Mouse (Mus musculus) neural tube, embryonic 14.5 days (tissue): Measurements from ENCODE around the gene Slc8a2. TPM values are rescaled to one million over a fixed set of nuclear protein-coding genes. Genes with fewer than 3 reads are reported as not detected.
A peak's percentile ranks its signal among the peaks of the same experiment; 100 is the strongest.

Experiments used
- ATAC-seq: fragments of 200-750 bp; cut with Nextera tagmentation; 2 replicates; pipeline ENCODE4 v1.8.0; 2017; ENCODE audit warnings: low read depth, mild to moderate bottlenecking, moderate TSS enrichment, moderate library complexity
- H3K27ac ChIP-seq: fragments of 300-500 bp; sonication (generic); 2 replicates; pipeline ENCODE4 v1.5.1; 2014; ENCODE audit warnings: low read depth, mild to moderate bottlenecking, control low read depth, low read length, moderate library complexity, mixed read lengths
- H3K27me3 ChIP-seq: fragments of 300-500 bp; sonication (generic); 2 replicates; pipeline ENCODE4 v1.6.1; 2014; ENCODE audit warnings: low read length; ENCODE audit not compliant: control insufficient read depth, insufficient read depth
- H3K36me3 ChIP-seq: fragments of 300-500 bp; sonication (generic); 2 replicates; pipeline ENCODE4 v1.6.1; 2014; ENCODE audit warnings: low read length, mixed read lengths; ENCODE audit not compliant: control insufficient read depth, insufficient read depth
- H3K4me1 ChIP-seq: fragments of 300-500 bp; sonication (generic); 2 replicates; pipeline ENCODE4 v1.6.1; 2014; ENCODE audit warnings: low read length; ENCODE audit not compliant: control insufficient read depth, insufficient read depth
- H3K4me2 ChIP-seq: fragments of 300-500 bp; sonication (generic); 2 replicates; pipeline ENCODE4 v1.6.1; 2014; ENCODE audit warnings: mild to moderate bottlenecking, low read depth, low read length, control low read depth
- H3K4me3 ChIP-seq: fragments of 300-500 bp; sonication (generic); 2 replicates; pipeline ENCODE4 v1.5.1; 2014; ENCODE audit warnings: low read depth, low read length, control low read depth, mixed read lengths
- H3K9ac ChIP-seq: fragments of 300-500 bp; sonication (generic); replicated peaks from 2 replicates; pipeline ENCODE4 v1.6.1; 2014; ENCODE audit warnings: low read depth, mild to moderate bottlenecking, control low read depth, low read length, mixed read lengths
- H3K9me3 ChIP-seq: fragments of 300-500 bp; sonication (generic); 2 replicates; pipeline ENCODE4 v1.6.1; 2016; ENCODE audit warnings: low read length; ENCODE audit not compliant: control insufficient read depth
- WGBS: fragments of 180-500 bp; shearing (Covaris S2); extraction: QIAGEN DNeasy Blood & Tissue Kit; methylation state at CpG from one replicate; pipeline ENCODE4 v1.1.7; 2014; 5-methylcytosine and 5-hydroxymethylcytosine counted together
- polyA plus RNA-seq: library from polyadenylated mRNA; unstranded; fragments of >200 nt; fragmentation: Nextera tagmentation; extraction: Ambion mirVana; gene quantifications from 2 replicates; pipeline ENCODE4 v1.2.1, GENCODE M21; 2014

Slc8a2 gene
- polyA plus RNA-seq, 1 experiment from 2014 or later = 2.0 TPM

GRCm38 (mm10) chr7:16132161-16132581, 2.5 kb downstream of the Slc8a2 start:
- Histone ChIP-seq H3K4me3 (no peak overlapping the region), H3K27me3 (no peaks in the 10 kb centered on the region), H3K36me3 (no peaks in the 10 kb centered on the region; the same call in 1 of the 2 replicates), H3K9ac (no peak overlapping the region), H3K9me3 (no peaks in the 10 kb centered on the region), H3K27ac (0 out of 2 replicates have a peak overlapping the region, but pooled peaks have one; percentile 16), H3K4me1 (peaks cover 38% of the 10 kb centered on the region), H3K4me2 (peak overlapping the region; percentile 67)
- ATAC-seq = no peak
- WGBS = 11% methylated on average over 7 of the region's 7 CpGs

DNA sequence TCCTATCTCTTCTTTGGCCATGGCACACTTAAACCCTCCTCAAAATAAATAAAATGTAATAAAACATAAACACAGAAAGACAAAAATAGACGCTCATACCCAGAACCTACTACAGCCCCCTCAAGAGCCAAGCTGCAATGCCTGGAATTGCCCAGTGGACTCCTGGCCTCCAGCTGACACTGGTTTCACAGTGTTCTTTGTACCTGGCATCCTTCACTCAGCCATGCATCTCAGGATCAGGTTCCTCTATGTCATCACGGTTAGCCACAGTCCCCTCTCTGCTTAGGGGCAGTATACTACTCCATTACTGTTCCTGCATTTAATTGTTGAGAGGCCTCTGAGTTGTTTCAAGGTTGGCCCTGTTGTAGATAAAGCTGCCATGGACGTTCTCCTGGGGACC, 3.3 kb downstream of the Slc8a2 start:
- H3K9ac ChIP-seq = no peak overlapping the region
- H3K36me3 ChIP-seq = no peaks in the 10 kb centered on the region
- no peak overlapping the region for H3K27ac ChIP-seq
- no peaks in the 10 kb centered on the region for H3K27me3 ChIP-seq
- WGBS = 69% methylated on average over 3 of the region's 3 CpGs
- H3K4me1 ChIP-seq = peaks cover 38% of the 10 kb centered on the region
- ATAC-seq = no peak
- H3K4me3 ChIP-seq = no peak overlapping the region
- H3K9me3 ChIP-seq = no peaks in the 10 kb centered on the region
- no peak overlapping the region for H3K4me2 ChIP-seq

- Histone ChIP-seq H3K9me3 (no peaks in the 10 kb centered on the region), H3K4me3 (no peak overlapping the region), H3K4me1 (peaks cover 41% of the 10 kb centered on the region), H3K27ac (peak overlapping the region; percentile 52), H3K4me2 (peak overlapping the region; percentile 8; the same call in 1 of the 2 replicates), H3K36me3 (no peaks in the 10 kb centered on the region), H3K9ac (no peak overlapping the region), H3K27me3 (no peaks in the 10 kb centered on the region)
- ATAC-seq = no peak
- WGBS = 89% methylated on average over 9 of the region's 9 CpGs
These were observed 4.1 kb downstream of the Slc8a2 start for GRCm38 (mm10) chr7:16133691-16134090.

GRCm38 (mm10) chr7:16134951-16135392, 5.3 kb downstream of the Slc8a2 start:
- H3K4me1 ChIP-seq = peaks cover 35% of the 10 kb centered on the region
- WGBS = 12% methylated on average over 7 of the region's 7 CpGs
- peak overlapping the region; percentile 52; the same call in 1 of the 2 replicates for H3K27ac ChIP-seq
- H3K27me3 ChIP-seq = no peaks in the 10 kb centered on the region
- H3K9me3 ChIP-seq = no peaks in the 10 kb centered on the region
- no peak overlapping the region for H3K9ac ChIP-seq
- no peak overlapping the region for H3K4me3 ChIP-seq
- H3K36me3 ChIP-seq = no peaks in the 10 kb centered on the region
- peak overlapping the region; percentile 16; the same call in 1 of the 2 replicates for H3K4me2 ChIP-seq
- peak; percentile 62 for ATAC-seq

GRCm38 (mm10) chr7:16146489-16147410, 17.1 kb downstream of the Slc8a2 start:
- 26% methylated on average over 27 of the region's 27 CpGs for WGBS

GRCm38 (mm10) chr7:16147643-16148042, 18.0 kb downstream of the Slc8a2 start:
- no peak overlapping the region for H3K27ac ChIP-seq
- H3K27me3 ChIP-seq = no peaks in the 10 kb centered on the region
- no peaks in the 10 kb centered on the region for H3K36me3 ChIP-seq
- no peaks in the 10 kb centered on the region for H3K9me3 ChIP-seq
- WGBS = 19% methylated on average over 15 of the region's 15 CpGs
- no peak overlapping the region for H3K4me3 ChIP-seq
- 0 out of 2 replicates have a peak, but pooled peaks have one; percentile 23 for ATAC-seq
- H3K4me2 ChIP-seq = no peak overlapping the region
- H3K4me1 ChIP-seq = peaks cover 3% of the 10 kb centered on the region; the same call in 1 of the 2 replicates
- H3K9ac ChIP-seq = no peak overlapping the region

More at GRCm38 (mm10) chr7:16146489-16147410, 17.1 kb downstream of the Slc8a2 start:
- no peaks in the 10 kb centered on the region for H3K9me3 ChIP-seq
- ATAC-seq = no peak
- H3K4me1 ChIP-seq = peaks cover 3% of the 10 kb centered on the region; the same call in 1 of the 2 replicates
- no peak overlapping the region for H3K27ac ChIP-seq
- H3K36me3 ChIP-seq = peaks cover 4% of the 10 kb centered on the region; the same call in 1 of the 2 replicates
- no peaks in the 10 kb centered on the region for H3K27me3 ChIP-seq
- no peak overlapping the region for H3K4me2 ChIP-seq
- no peak overlapping the region for H3K4me3 ChIP-seq
- no peak overlapping the region for H3K9ac ChIP-seq

GRCm38 (mm10) chr7:16149241-16149640, 19.6 kb downstream of the Slc8a2 start:
- peaks cover 3% of the 10 kb centered on the region; the same call in 1 of the 2 replicates for H3K4me1 ChIP-seq
- no peak for ATAC-seq
- no peaks in the 10 kb centered on the region for H3K9me3 ChIP-seq
- H3K36me3 ChIP-seq = no peaks in the 10 kb centered on the region
- H3K4me3 ChIP-seq = no peak overlapping the region
- no peak overlapping the region for H3K4me2 ChIP-seq
- 65% methylated on average over 5 of the region's 5 CpGs for WGBS
- no peaks in the 10 kb centered on the region for H3K27me3 ChIP-seq
- no peak overlapping the region for H3K9ac ChIP-seq
- H3K27ac ChIP-seq = no peak overlapping the region

DNA sequence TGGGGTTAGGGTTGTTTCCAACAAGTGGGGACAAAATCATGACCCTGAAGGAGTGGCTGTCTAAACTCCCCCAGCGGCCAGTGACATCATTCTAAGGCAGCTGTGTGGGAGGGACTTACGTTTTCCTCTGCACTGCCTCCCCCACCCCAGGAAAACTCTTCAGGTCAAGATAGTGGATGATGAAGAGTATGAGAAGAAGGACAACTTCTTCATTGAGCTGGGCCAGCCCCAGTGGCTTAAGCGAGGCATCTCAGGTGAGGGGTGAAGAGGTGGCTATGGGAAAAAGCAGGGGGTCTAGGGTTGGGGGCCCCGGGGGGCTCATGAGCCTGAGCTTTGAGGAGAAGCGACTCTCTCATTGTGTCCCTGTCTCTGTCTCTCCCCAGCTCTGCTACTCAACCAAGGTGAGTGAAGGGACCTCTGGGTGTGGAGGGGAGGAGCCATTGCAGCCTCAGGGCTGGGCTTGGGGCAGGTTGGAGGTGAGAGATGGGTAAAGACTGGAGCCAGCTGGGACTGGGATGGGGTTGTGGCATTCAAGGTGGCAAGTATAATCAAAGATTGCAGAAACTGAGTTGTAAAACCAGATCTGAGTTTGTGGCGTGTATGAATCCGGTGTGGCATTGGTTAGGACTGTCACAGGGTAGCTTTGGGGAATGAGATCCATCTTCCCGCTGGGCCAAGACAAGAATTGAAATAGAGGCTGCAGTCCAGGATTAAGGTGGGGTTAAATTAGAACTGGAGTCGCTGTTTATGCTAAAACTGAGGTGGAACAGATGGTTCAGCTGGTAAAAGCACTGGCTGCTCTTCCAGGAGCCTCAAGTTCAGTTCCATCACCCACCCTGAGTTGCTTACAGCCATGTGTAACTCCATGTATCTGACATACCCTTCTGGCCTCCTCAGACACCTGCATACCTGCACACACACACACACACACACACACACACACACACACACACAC, 20.8 kb downstream of the Slc8a2 start:
- no peak overlapping the region for H3K9ac ChIP-seq
- ATAC-seq = no peak
- no peak overlapping the region for H3K4me3 ChIP-seq
- no peaks in the 10 kb centered on the region for H3K36me3 ChIP-seq
- H3K4me2 ChIP-seq = no peak overlapping the region
- no peak overlapping the region for H3K27ac ChIP-seq
- peaks cover 3% of the 10 kb centered on the region; the same call in 1 of the 2 replicates for H3K4me1 ChIP-seq
- 75% methylated on average over 9 of the region's 9 CpGs for WGBS
- H3K9me3 ChIP-seq = no peaks in the 10 kb centered on the region
- no peaks in the 10 kb centered on the region for H3K27me3 ChIP-seq
